ENCODE assay signal across 8 mouse cellular contexts in genomic region chr9:44134851-44135730, GRCm38 (mm10). TPM values are rescaled to one million over a fixed set of nuclear protein-coding genes. Genes with fewer than 3 reads are reported as not detected.
DNase-seq lines count a peak whose midpoint lies in the region; ATAC-seq and TF ChIP-seq lines count a peak whose summit lies in the region.

No protein-coding gene starts in this region.

- peaks cover 43% of the 10 kb centered on the region for H3K27me3 ChIP-seq in embryonic facial prominence, embryonic 13.5 days
- H3K27me3 ChIP-seq in heart, postnatal 0 days (ENCODE audit: control insufficient read depth, insufficient read depth, low read length): no peaks in the 10 kb centered on the region

- H3K27ac ChIP-seq in embryonic facial prominence, embryonic 13.5 days: peak overlapping the region; percentile 68
- H3K27ac ChIP-seq in heart, postnatal 0 days (ENCODE audit: low read depth): peak overlapping the region; percentile 97

- H3K4me3 ChIP-seq in embryonic facial prominence, embryonic 13.5 days: peak overlapping the region; percentile 67
- H3K4me3 ChIP-seq in heart, postnatal 0 days (ENCODE audit: low read depth, low read length): peak overlapping the region; percentile 76

- DNase-seq in A20 (ENCODE audit: low read depth, low spot score) (peak; percentile 29), NIH3T3 (ENCODE audit: low read depth) (peak; percentile 39)
- DNase-seq in heart, postnatal 0 days (ENCODE audit: low spot score): peak; percentile 43
- peak; percentile 78 for DNase-seq in kidney, postnatal 14 days
- DNase-seq in thymus, postnatal 10 days (ENCODE audit: low spot score in 2 of 2): peak; percentile 45 to 55
- no peak for DNase-seq in embryo, embryonic 10 days (ENCODE audit: low spot score)

- peak overlapping the region; percentile 77 for H3K9ac ChIP-seq in embryonic facial prominence, embryonic 13.5 days
- H3K9ac ChIP-seq in heart, postnatal 0 days (replicated peaks; ENCODE audit: low read depth, low read length): peak overlapping the region; percentile 87

- H3K4me1 ChIP-seq in embryonic facial prominence, embryonic 13.5 days: peaks cover 47% of the 10 kb centered on the region
- H3K4me1 ChIP-seq in heart, postnatal 0 days (ENCODE audit: control insufficient read depth, insufficient read depth): peaks cover 31% of the 10 kb centered on the region

- peak; percentile 17; the same call in 1 of the 2 replicates for TF ChIP-seq EP300 in heart, postnatal 0 days (IDR thresholded peaks at IDR 0.05; ENCODE audit: low read depth)

- H3K36me3 ChIP-seq in embryonic facial prominence, embryonic 13.5 days: peaks cover 23% of the 10 kb centered on the region
- peaks cover 35% of the 10 kb centered on the region for H3K36me3 ChIP-seq in heart, postnatal 0 days (replicated peaks; ENCODE audit: control insufficient read depth, insufficient read depth, low read length)

- ATAC-seq in embryonic facial prominence, embryonic 13.5 days (ENCODE audit: insufficient number of reproducible peaks, insufficient read depth, low FRiP score, low TSS enrichment, low read depth): no peak
- ATAC-seq in heart, postnatal 0 days (ENCODE audit: insufficient read depth, low read depth): peak; percentile 10; the same call in 1 of the 2 replicates
- 0 out of 2 replicates have a peak, but pooled peaks have one; percentile 13 for ATAC-seq in megakaryocyte progenitor cell, adult 5-6 weeks (replicated peaks; ENCODE audit: poor library complexity)

- 2% methylated on average over 48 of the region's 49 CpGs for WGBS in embryonic facial prominence, embryonic 13.5 days
- under 1% methylated on average over 46 of the region's 49 CpGs for WGBS in heart, postnatal 0 days

- H3K9me3 ChIP-seq in embryonic facial prominence, embryonic 13.5 days: no peaks in the 10 kb centered on the region
- H3K9me3 ChIP-seq in heart, postnatal 0 days (replicated peaks; ENCODE audit: control insufficient read depth, low read length): no peaks in the 10 kb centered on the region

- TF ChIP-seq CTCF in heart, postnatal 0 days (IDR thresholded peaks at IDR 0.05; ENCODE audit: low read depth): no peak

- peak overlapping the region; percentile 83 for H3K4me2 ChIP-seq in embryonic facial prominence, embryonic 13.5 days
- H3K4me2 ChIP-seq in heart, postnatal 0 days (ENCODE audit: low read depth, low read length): peak overlapping the region; percentile 91

RNA-seq across cellular contexts. Expression of gene Mcam, which starts 0.8 kb away (rescaled TPM):
- polyA plus RNA-seq in embryonic facial prominence, embryonic 13.5 days (2015; fragmentation: Nextera tagmentation; extraction: Ambion mirVana): 25.6 and 28.9 TPM in 2 replicates
- 190 and 209 TPM in 2 replicates for total RNA-seq in heart, postnatal 0 days (2014; rRNA removed; ENCODE audit: low replicate concordance)
- 47.1 and 54.2 TPM in 2 replicates for polyA plus RNA-seq in heart, postnatal 0 days (2015; fragmentation: Nextera tagmentation; extraction: Ambion mirVana)
- 0.12 TPM in 1 of 2 replicates, not detected in the other for total RNA-seq in megakaryocyte progenitor cell, adult 5-6 weeks (2015)
- total RNA-seq in megakaryocyte progenitor cell, adult 5-6 weeks (2017): 0.14 TPM in 1 of 2 replicates, not detected in the other

RNA-seq across cellular contexts. Expression of gene Rnf26, which starts 21.8 kb away (rescaled TPM):
- polyA plus RNA-seq in embryonic facial prominence, embryonic 13.5 days (2015; fragmentation: Nextera tagmentation; extraction: Ambion mirVana): 73.3 and 80.1 TPM in 2 replicates
- total RNA-seq in heart, postnatal 0 days (2014; rRNA removed; ENCODE audit: low replicate concordance): 13.0 and 16.6 TPM in 2 replicates
- polyA plus RNA-seq in heart, postnatal 0 days (2015; fragmentation: Nextera tagmentation; extraction: Ambion mirVana): 13.7 and 14.1 TPM in 2 replicates
- total RNA-seq in megakaryocyte progenitor cell, adult 5-6 weeks (2015): 47.7 and 59.6 TPM in 2 replicates
- total RNA-seq in megakaryocyte progenitor cell, adult 5-6 weeks (2017): 19.1 and 21.2 TPM in 2 replicates

RNA-seq across cellular contexts. Expression of gene Gm49380, which starts 21.8 kb away (rescaled TPM):
- polyA plus RNA-seq in embryonic facial prominence, embryonic 13.5 days (2015; fragmentation: Nextera tagmentation; extraction: Ambion mirVana): 0.30 and 0.48 TPM in 2 replicates
- not detected in 2 replicates for total RNA-seq in heart, postnatal 0 days (2014; rRNA removed; ENCODE audit: low replicate concordance)
- 0.10 TPM in 1 of 2 replicates, not detected in the other for polyA plus RNA-seq in heart, postnatal 0 days (2015; fragmentation: Nextera tagmentation; extraction: Ambion mirVana)
- not detected in 2 replicates for total RNA-seq in megakaryocyte progenitor cell, adult 5-6 weeks (2015)
- total RNA-seq in megakaryocyte progenitor cell, adult 5-6 weeks (2017): not detected in 2 replicates

RNA-seq across cellular contexts. Expression of gene C1qtnf5, which starts 28.0 kb away (rescaled TPM):
- 1.5 and 2.8 TPM in 2 replicates for polyA plus RNA-seq in embryonic facial prominence, embryonic 13.5 days (2015; fragmentation: Nextera tagmentation; extraction: Ambion mirVana)
- total RNA-seq in heart, postnatal 0 days (2014; rRNA removed; ENCODE audit: low replicate concordance): 9.0 TPM in 2 replicates
- 4.1 and 4.5 TPM in 2 replicates for polyA plus RNA-seq in heart, postnatal 0 days (2015; fragmentation: Nextera tagmentation; extraction: Ambion mirVana)
- not detected in 2 replicates for total RNA-seq in megakaryocyte progenitor cell, adult 5-6 weeks (2015)
- not detected in 2 replicates for total RNA-seq in megakaryocyte progenitor cell, adult 5-6 weeks (2017)

RNA-seq across cellular contexts. Expression of gene Mfrp, which starts 33.6 kb away (rescaled TPM):
- polyA plus RNA-seq in embryonic facial prominence, embryonic 13.5 days (2015; fragmentation: Nextera tagmentation; extraction: Ambion mirVana): 0.21 and 0.39 TPM in 2 replicates
- total RNA-seq in heart, postnatal 0 days (2014; rRNA removed; ENCODE audit: low replicate concordance): not detected in 2 replicates
- not detected in 2 replicates for polyA plus RNA-seq in heart, postnatal 0 days (2015; fragmentation: Nextera tagmentation; extraction: Ambion mirVana)
- total RNA-seq in megakaryocyte progenitor cell, adult 5-6 weeks (2015): not detected in 2 replicates
- total RNA-seq in megakaryocyte progenitor cell, adult 5-6 weeks (2017): 0.12 TPM in 1 of 2 replicates, not detected in the other

Comparison
In these comparisons a context has a peak if more than half of its experiments do, and no peak if none do; other contexts are left out.
1. RNA of gene Mcam, which starts 0.8 kb away (total RNA-seq): 190 to 209 TPM in heart, postnatal 0 days; 0.12 to 0.14 TPM in megakaryocyte progenitor cell, adult 5-6 weeks; every median in the first group is over 100 times any median in the second.